ENCODE assay signal across 8 mouse cellular contexts in the genomic region with DNA sequence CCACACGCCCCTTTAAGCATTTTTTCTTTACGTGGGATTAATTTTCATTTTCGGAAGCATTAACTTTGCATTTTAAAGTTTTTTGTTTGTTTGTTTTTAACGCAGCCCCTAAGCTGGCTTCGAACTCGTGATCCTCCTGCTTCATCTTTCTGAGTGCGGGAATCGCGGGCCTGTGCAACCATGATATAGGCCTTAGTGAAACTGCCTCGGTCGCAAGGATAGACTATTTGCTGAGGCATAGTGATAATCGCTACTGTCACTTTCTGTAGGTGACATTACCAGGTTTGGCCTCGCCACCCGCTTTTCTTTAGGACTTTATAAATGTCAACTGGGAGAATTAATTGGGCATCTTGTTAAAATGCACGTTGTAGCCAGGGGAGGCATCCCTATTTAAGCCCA. TPM values are rescaled to one million over a fixed set of nuclear protein-coding genes. Genes with fewer than 3 reads are reported as not detected.
DNase-seq lines count a peak whose midpoint lies in the region; ATAC-seq and TF ChIP-seq lines count a peak whose summit lies in the region.

No protein-coding gene starts in this region.

- H3K27me3 ChIP-seq in cerebellum, adult 2 months (ENCODE audit: control insufficient read depth, insufficient read depth, low read length) = no peaks in the 10 kb centered on the region
- no peaks in the 10 kb centered on the region for H3K27me3 ChIP-seq in thymus, adult 2 months (ENCODE audit: control insufficient read depth, insufficient read depth, low read length)
- no peaks in the 10 kb centered on the region for H3K27me3 ChIP-seq in stomach, postnatal 0 days (ENCODE audit: control insufficient read depth, insufficient read depth, low read length)

- WGBS in cerebellum, adult 2 months = 5% methylated on average over 15 of the region's 15 CpGs
- WGBS in thymus, adult 2 months = 9% methylated on average over 15 of the region's 15 CpGs
- 5% methylated on average over 15 of the region's 15 CpGs for whole genome bisulfite sequencing in stomach, postnatal 0 days

- no peak overlapping the region for H3K27ac ChIP-seq in cerebellum, adult 2 months (ENCODE audit: insufficient read depth, low read length)
- H3K27ac ChIP-seq in thymus, adult 2 months (ENCODE audit: control insufficient read depth, insufficient read depth, low read length) = no peak overlapping the region
- H3K27ac ChIP-seq in stomach, postnatal 0 days (replicated peaks) = peak overlapping the region; percentile 53; the same call in 1 of the 2 replicates

- H3K9ac ChIP-seq in stomach, postnatal 0 days (ENCODE audit: low read length) = peak overlapping the region; percentile 84

- DNase-seq in cerebellum, adult 2 months = no peak
- DNase-seq in cerebellum, adult 8-10 months = no peak
- no peak for DNase-seq in thymus, adult 2 months
- DNase-seq in thymus, postnatal 10 days (ENCODE audit: low spot score in 2 of 2) = no peak
- DNase-seq in liver = peak; percentile 30
- no peak for DNase-seq in stomach, postnatal 0 days (ENCODE audit: low spot score)
- DNase-seq in thymus, postnatal 36 days = no peak
- no peak for DNase-seq in gastrocnemius, adult 8-10 months (ENCODE audit: low spot score in 2 of 2)

- ATAC-seq in stomach, postnatal 0 days (ENCODE audit: low FRiP score, low TSS enrichment) = no peak

- no peaks in the 10 kb centered on the region for H3K4me1 ChIP-seq in cerebellum, adult 2 months (ENCODE audit: control insufficient read depth, insufficient read depth, low read length)
- H3K4me1 ChIP-seq in thymus, adult 2 months (replicated peaks; ENCODE audit: control insufficient read depth, insufficient read depth, low read length) = 0 out of 2 replicates have a peak, but pooled peaks cover 6% of the 10 kb centered on the region
- H3K4me1 ChIP-seq in stomach, postnatal 0 days (replicated peaks; ENCODE audit: control insufficient read depth, insufficient read depth) = peaks cover 2% of the 10 kb centered on the region; the same call in 1 of the 2 replicates

- TF ChIP-seq POLR2A in cerebellum, adult 2 months (IDR thresholded peaks at IDR 0.05; ENCODE audit: borderline replicate concordance, insufficient read depth, low read length) = no peak
- TF ChIP-seq POLR2A in thymus, adult 2 months (IDR thresholded peaks at IDR 0.05; ENCODE audit: control insufficient read depth, extremely low read depth, insufficient read depth, low read length, poor library complexity) = no peak

- no peaks in the 10 kb centered on the region for H3K9me3 ChIP-seq in stomach, postnatal 0 days (ENCODE audit: control insufficient read depth, low read length)

- H3K4me2 ChIP-seq in stomach, postnatal 0 days (replicated peaks; ENCODE audit: low read depth) = peak overlapping the region; percentile 74

- no peaks in the 10 kb centered on the region for H3K36me3 ChIP-seq in thymus, adult 2 months (ENCODE audit: control insufficient read depth, insufficient read depth, low read length)
- no peaks in the 10 kb centered on the region for H3K36me3 ChIP-seq in stomach, postnatal 0 days (ENCODE audit: control insufficient read depth, insufficient read depth, low read length)

- no peak for TF ChIP-seq EP300 in stomach, postnatal 0 days (optimal IDR thresholded peaks at IDR 0.05)

- no peak for TF ChIP-seq CTCF in cerebellum, adult 2 months (IDR thresholded peaks at IDR 0.05; ENCODE audit: borderline replicate concordance, insufficient read depth, low read depth, low read length)
- no peak for TF ChIP-seq CTCF in thymus, adult 2 months (IDR thresholded peaks at IDR 0.05; ENCODE audit: borderline replicate concordance, control insufficient read depth, extremely low read depth, insufficient read depth, low read length, poor library complexity)
- TF ChIP-seq CTCF in stomach, postnatal 0 days (IDR thresholded peaks at IDR 0.05; ENCODE audit: low read depth) = no peak

- H3K4me3 ChIP-seq in cerebellum, adult 2 months (replicated peaks; ENCODE audit: insufficient read depth, low read depth, low read length) = peak overlapping the region; percentile 75
- peak overlapping the region; percentile 90 for H3K4me3 ChIP-seq in thymus, adult 2 months (ENCODE audit: control insufficient read depth, insufficient read depth, low read length)
- H3K4me3 ChIP-seq in stomach, postnatal 0 days (ENCODE audit: low read depth, low read length) = peak overlapping the region; percentile 86

RNA-seq across cellular contexts. Expression of a gene that starts 23.4 kb away (rescaled TPM):
- polyA plus RNA-seq in cerebellum, adult 2 months (2012; rRNA removed) = 1.3 and 1.6 TPM in 2 replicates
- polyA plus RNA-seq in thymus, adult 2 months (2012; rRNA removed) = 2.2 and 2.4 TPM in 2 replicates
- polyA plus RNA-seq in stomach, postnatal 0 days (2015; fragmentation: Nextera tagmentation; extraction: Ambion mirVana) = 0.22 and 0.30 TPM in 2 replicates
- total RNA-seq in gastrocnemius, adult 8-10 months (2022) = 1 to 10 TPM in 3 of 4 experiments, under 1 TPM in 1; 0.76 to 1.8 (median 1.2) TPM

RNA-seq across cellular contexts. Expression of a gene that starts 46.0 kb away (rescaled TPM):
- polyA plus RNA-seq in cerebellum, adult 2 months (2012; rRNA removed) = not detected in 2 replicates
- 1.5 and 6.0 TPM in 2 replicates for polyA plus RNA-seq in thymus, adult 2 months (2012; rRNA removed)
- 0.69 and 0.99 TPM in 2 replicates for polyA plus RNA-seq in stomach, postnatal 0 days (2015; fragmentation: Nextera tagmentation; extraction: Ambion mirVana)
- total RNA-seq in gastrocnemius, adult 8-10 months (2022) = 1 to 10 TPM in 1 of 4 experiments, not detected in 3; 1.3 TPM

RNA-seq across cellular contexts. Expression of a gene that starts 59.3 kb away (rescaled TPM):
- polyA plus RNA-seq in cerebellum, adult 2 months (2012; rRNA removed) = 28.4 and 29.9 TPM in 2 replicates
- 32.7 and 34.7 TPM in 2 replicates for polyA plus RNA-seq in thymus, adult 2 months (2012; rRNA removed)
- 48.6 and 51.4 TPM in 2 replicates for polyA plus RNA-seq in stomach, postnatal 0 days (2015; fragmentation: Nextera tagmentation; extraction: Ambion mirVana)
- 10 to 100 TPM; 11.4 to 12.8 (median 12.3) TPM for total RNA-seq in gastrocnemius, adult 8-10 months (2022)
